Mouse (Mus musculus) Patski (cell line): ENCODE results near the gene Mgat4e. TPM values are rescaled to one million over a fixed set of nuclear protein-coding genes. Genes with fewer than 3 reads are reported as not detected.

Experiments used
- ATAC-seq: fragments of 100-300 bp; one replicate; pipeline ENCODE4 v1.8.0; 2021
- CTCF ChIA-PET: fragments of 350-600 bp; sonication (Branson Sonifier 250); formaldehyde crosslinking; loops from one replicate; lab custom pipeline; 2022; ENCODE audit warnings: inconsistent platforms; lab: Charles Lee
- POLR2A ChIA-PET: fragments of 350-600 bp; sonication (Branson Sonifier 250); formaldehyde crosslinking; loops from one replicate; lab custom pipeline; 2022; ENCODE audit warnings: antibody characterized with exemption, inconsistent platforms; lab: Charles Lee
- DNase-seq: peaks from one replicate; pipeline ENCODE4 v3.0.0-alpha.2; 2011; ENCODE audit warnings: low read depth, low spot score
- H3K27me3 ChIP-seq: fragments of 371-371 bp; one replicate; pipeline ENCODE4 v1.5.1; 2021
- CTCF ChIP-seq: fragments of 100-300 bp; IDR thresholded peaks from one replicate; pipeline ENCODE4 v1.5.1; 2021
- in situ Hi-C: fragments of 300-500 bp; cut with MboI; formaldehyde crosslinking; loops from 3 replicates; pipeline ENCODE4 v1.11.1; 2018; ENCODE audit warnings: low pct_unique_long_range_greater_than_20kb, mixed read lengths
- polyA plus RNA-seq: library from polyadenylated mRNA; unstranded; gene quantifications from one replicate; pipeline ENCODE4 v1.2.3, GENCODE M21; 2021

The Mgat4e gene
- polyA plus RNA-seq = not detected

DNA sequence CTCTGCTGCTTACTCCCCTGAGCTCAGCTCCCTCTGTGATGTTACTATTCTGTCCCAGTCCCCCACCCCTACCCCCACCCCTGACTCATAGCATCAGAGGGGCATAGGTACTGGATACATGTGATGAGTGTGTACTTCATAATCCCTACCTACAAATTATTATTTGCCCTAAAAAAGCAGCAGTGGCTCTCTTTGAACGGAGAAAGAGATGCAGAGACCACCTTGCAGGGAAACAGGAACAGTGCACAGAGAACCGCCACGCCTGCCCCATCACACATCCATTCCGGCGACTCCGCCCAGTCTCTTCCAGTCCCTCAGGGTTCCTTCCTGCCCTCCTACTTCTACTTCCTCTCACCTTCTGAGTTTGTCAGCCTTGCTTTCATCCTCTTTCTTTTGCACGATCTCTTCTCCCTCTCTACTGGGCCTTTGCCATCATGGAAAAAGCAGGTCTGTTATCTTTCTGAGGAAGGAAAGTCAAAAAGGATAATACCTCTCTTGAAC, at the start of gene Mgat4e:
Gene Mgat4e, minus strand, starts transcription at position 51 of the 501 bp plus-strand sequence.
- ChIA-PET CTCF (no interaction called here), POLR2A (no interaction called here)
- in situ Hi-C loops = no loop called here
- TF ChIP-seq CTCF = no peak
- DNase-seq (no peak), ATAC-seq (no peak)
- H3K27me3 ChIP-seq = no peaks in the 10 kb centered on the region

DNA sequence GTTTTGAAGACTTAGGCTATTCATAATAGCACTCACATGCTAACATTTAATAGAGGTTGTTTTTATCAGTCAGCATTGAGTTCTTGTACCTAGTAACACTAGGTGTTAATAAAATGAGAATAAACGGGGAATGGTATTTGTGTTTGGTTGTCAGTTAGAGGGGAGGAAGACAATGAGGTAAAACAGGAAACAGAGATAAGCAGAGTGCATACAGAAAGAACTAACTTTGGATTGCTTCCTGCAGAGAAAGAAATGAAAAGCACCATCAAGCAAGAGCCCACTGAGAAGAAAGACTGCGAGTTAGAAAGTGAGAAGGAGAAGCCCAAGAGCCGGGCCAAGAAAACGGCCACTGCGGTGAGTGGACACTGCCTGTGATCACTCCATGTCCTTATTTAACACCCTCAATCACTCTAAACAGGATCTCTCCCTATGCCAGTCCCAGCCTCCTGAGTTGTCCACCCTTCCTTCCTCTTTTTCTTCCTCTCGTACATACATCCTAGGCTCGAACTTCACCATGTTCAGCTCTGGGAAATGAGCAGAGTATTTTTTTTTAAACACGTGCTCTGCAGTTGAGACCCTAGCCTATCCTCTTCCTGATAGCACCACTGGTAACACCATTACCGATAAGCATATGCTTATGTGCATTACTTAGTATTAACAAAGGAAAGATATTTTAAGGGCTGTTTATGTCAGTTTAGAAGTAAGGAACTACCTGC, 48.0 kb upstream of the Mgat4e start:
- DNase-seq = no peak
- no peaks in the 10 kb centered on the region for H3K27me3 ChIP-seq
- no peak for ATAC-seq
- TF ChIP-seq CTCF = no peak
- CTCF ChIA-PET = no interaction called here
- POLR2A ChIA-PET = interaction anchor here (0.8 kb wide), 1 partner anchor 102 kb away, joined by 8 read pairs; no protein-coding TSS in a partner anchor
- in situ Hi-C loops = no loop called here

DNA sequence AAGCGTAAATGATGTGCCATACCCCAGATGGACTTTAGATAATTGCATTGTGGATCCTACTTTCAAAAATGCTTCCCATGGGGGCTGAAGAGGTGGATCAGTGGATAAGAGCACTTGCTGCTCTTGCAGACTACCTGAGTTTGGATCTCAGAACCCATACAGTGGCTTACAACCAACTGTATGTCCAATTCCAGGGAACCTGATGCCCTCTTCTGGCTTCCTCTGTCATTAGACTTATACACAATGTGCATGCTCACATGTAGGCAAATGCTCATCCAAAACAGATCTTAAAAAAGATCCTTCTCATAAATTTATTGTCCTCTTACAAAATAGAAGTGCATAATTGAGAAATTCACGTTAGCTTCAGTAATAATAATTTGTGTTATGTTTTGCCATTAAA, 42.3 kb upstream of the Mgat4e start:
- peak; percentile 43 for TF ChIP-seq CTCF
- ChIA-PET POLR2A (interaction anchor here (1.1 kb wide), 1 partner anchor 12 kb away, joined by 3 read pairs; no protein-coding TSS in a partner anchor), CTCF (interaction anchor here (0.7 to 1.2 kb wide), 4 partner anchors 9 to 97 kb away, joined by 3 to 4 read pairs (median 3); partner anchors contain the start of gene Rabif)
- H3K27me3 ChIP-seq = no peaks in the 10 kb centered on the region
- in situ Hi-C loops = no loop called here
- DNase-seq (no peak), ATAC-seq (no peak)

DNA sequence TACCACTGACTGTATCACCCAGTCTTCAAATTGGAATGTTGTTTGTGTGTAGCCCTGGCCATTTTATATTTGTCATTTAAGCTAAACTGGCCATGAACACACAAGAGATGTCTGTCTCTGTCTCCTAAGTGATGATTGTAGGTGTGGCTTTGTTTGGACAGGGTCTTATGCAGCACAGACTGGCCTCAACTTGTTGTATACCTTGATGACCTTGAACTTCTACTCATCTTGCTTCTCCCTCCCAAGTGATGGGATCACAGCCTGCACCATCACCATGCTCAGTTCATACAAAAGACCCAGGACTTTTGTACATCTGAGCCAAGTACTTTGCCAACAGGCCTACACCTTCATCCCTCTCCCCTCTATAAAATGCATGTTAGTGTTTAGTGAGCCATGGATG, 40.2 kb upstream of the Mgat4e start:
- no peak for DNase-seq
- ChIA-PET POLR2A (no interaction called here), CTCF (interaction anchor here (1.4 kb wide), 1 partner anchor 16 kb away, joined by 3 read pairs; no protein-coding TSS in a partner anchor)
- TF ChIP-seq CTCF = no peak
- in situ Hi-C loops = no loop called here
- no peaks in the 10 kb centered on the region for H3K27me3 ChIP-seq
- ATAC-seq = no peak

DNA sequence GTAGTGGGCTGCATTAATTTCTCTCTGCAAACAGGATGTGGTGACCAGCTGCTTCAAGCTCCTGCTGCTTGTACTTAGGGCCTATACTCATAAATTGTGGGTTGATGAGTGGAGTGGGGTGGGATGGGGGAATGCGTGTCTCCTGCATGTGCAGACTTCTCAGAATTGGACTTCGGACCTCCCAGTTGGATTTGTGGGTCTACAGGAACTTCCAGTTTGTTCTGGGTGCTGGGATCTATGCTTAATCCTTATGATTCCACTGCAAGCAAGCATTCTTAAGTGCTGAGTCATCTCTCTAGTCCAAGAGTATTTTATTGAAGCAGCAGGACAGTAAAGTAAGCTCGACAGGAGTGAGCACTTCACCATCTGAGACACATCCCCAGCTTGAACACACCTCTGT, 34.1 kb upstream of the Mgat4e start:
- DNase-seq = peak; percentile 39
- CTCF ChIA-PET = interaction anchor here (1.3 kb wide), 1 partner anchor 8 kb away, joined by 3 read pairs; no protein-coding TSS in a partner anchor
- in situ Hi-C loops = no loop called here

DNA sequence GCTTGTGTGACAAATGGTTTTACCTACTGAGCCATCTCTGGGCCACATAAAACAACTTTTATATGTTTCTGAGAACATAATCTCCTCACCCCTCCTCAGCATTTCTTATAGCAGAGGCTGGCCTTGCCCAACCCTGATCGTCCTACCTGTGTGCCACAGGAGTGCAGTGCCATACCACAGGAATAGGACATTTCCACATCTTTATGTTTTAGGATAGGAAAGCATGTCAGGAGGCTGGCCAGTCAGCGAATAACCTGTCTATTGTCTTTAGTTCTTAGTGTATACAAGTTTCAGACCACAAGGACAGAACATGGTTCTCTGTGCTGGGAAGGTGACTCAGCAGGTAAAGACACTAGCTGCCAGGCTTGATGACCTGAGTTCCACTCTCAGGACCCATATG, 31.3 kb upstream of the Mgat4e start:
- in situ Hi-C loops = no loop called here

More for the DNA sequence above, 34.1 kb upstream of the Mgat4e start:
- TF ChIP-seq CTCF = no peak
- POLR2A ChIA-PET = interaction anchor here (0.9 to 1.0 kb wide), 2 partner anchors 13 to 25 kb away, joined by 3 read pairs; no protein-coding TSS in a partner anchor
- ATAC-seq = peak; percentile 62
- H3K27me3 ChIP-seq = no peaks in the 10 kb centered on the region

DNA sequence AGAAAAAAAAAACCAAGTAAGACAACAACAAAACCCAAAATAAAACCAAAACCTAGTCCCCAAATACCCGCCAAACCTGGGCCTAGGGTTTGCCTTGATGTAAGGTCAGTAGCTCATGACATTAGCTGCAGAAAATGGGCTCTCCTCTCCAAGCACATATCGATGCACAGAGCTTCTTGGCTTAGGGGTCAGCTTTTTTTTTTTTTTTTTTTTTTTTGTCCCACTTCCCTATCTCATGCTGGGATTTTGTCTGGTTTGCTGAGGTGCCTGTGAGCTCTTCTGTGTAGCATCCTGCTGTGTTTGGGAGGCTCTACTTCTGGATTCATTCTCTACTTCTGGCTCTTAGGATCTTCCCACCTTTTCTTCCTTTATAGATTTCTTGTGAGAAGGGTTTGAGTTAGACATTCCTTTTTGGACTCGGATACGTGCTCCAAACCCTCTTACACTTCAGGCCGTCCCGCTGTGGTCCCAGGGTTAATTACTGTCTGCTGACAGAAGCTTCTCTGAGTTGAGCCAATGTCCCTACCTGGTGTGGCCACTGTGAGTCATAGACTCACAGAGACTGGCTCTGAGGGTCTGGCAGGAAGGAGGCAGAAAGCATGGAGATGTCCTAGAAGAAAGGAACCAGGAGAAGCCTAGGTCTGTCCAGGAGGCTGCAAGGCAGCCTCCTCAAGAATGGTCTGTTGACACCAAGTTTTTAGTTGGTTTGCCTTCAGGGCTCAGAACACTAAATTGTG, 28.1 kb upstream of the Mgat4e start:
- ChIA-PET POLR2A (interaction anchor here (2.3 kb wide), 1 partner anchor 15 kb away, joined by 9 read pairs; no protein-coding TSS in a partner anchor), CTCF (interaction anchor here (1.4 kb wide), 1 partner anchor 83 kb away, joined by 3 read pairs; the partner anchor contains the start of gene Rabif)
- no peak for TF ChIP-seq CTCF
- in situ Hi-C loops = no loop called here
- DNase-seq (no peak), ATAC-seq (no peak)
- H3K27me3 ChIP-seq = no peaks in the 10 kb centered on the region

More for the DNA sequence above, 31.3 kb upstream of the Mgat4e start:
- POLR2A ChIA-PET = no interaction called here
- no peak for ATAC-seq
- DNase-seq = no peak
- no peak for TF ChIP-seq CTCF
- no peaks in the 10 kb centered on the region for H3K27me3 ChIP-seq
- CTCF ChIA-PET = no interaction called here

DNA sequence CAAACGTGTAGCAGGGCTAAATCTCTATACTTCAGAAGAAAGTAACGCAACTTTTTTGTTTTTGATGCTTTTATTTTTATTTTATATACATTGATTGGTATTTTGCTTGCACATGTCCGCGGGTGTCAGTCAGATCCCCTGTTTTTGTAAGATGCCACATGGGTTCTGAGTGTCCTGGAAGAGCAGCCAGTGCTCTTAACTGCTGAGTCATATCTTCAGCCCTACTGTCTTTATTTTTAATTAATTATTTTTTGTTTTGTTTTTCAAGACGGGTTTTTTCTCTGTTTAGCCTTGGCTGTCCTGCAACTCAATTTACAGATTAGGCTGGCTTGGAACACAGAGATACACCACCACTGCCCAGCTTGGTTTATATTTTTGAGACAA, 24.4 kb upstream of the Mgat4e start:
- H3K27me3 ChIP-seq = no peaks in the 10 kb centered on the region
- ATAC-seq (no peak), DNase-seq (no peak)
- no peak for TF ChIP-seq CTCF
- CTCF ChIA-PET = no interaction called here
- in situ Hi-C loops = no loop called here
- POLR2A ChIA-PET = no interaction called here

DNA sequence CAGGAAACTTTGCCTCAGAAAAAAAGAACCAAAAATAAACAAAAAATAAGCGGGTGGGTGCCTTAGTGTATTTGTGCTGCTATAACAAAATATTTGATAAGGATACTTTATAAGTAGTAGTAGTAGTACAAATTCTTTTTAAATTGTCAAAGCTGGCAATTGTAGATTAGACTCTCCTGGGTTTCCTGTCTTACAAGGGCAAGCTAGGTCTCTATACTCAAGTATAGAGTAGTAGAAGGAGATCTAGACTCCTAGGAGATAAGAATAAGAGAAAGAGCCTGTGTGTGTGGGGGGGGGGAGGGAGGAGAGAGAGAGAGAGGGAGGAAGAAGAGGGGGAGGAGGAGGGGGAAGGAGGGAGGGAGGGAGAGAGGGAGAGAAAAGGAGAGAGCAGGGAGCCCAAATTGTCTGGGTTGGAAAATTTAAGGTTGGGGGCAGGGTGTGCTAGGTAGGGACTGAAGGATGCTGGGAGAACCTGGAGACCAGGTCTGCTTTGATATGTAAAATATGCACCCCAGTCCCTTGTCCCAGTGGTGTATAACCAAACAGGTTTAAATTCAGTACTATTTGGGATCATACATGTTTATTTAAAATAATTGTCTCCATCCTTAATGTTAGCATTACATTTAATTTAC, 23.9 kb upstream of the Mgat4e start:
- DNase-seq = no peak
- no peak for ATAC-seq
- ChIA-PET CTCF (no interaction called here), POLR2A (no interaction called here)
- no peaks in the 10 kb centered on the region for H3K27me3 ChIP-seq
- in situ Hi-C loops = no loop called here
- TF ChIP-seq CTCF = no peak

DNA sequence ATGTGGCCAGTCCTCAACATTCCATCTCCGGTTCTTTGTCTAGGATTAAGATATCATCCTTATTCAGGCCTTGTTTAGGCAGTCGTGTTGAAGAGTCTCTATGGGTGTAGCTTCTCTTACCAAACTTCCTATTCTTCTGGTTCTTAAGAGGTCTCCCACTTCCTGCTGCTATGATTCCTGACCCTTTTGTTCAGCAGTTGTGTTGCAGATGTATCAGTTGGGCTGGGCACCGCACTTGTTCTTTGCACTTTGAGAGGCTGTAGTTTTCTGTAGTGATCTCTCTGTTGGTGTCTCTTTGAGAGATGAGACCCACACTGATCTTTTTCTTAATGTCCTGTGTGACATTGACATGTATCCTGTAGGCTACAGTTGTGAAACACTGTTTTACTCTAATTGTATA, 21.1 kb upstream of the Mgat4e start:
- POLR2A ChIA-PET = interaction anchor here (0.6 to 1.3 kb wide), 4 partner anchors 9 to 270 kb away, joined by 3 to 5 read pairs (median 4); partner anchors contain the start of gene Rabif
- H3K27me3 ChIP-seq = no peaks in the 10 kb centered on the region
- ATAC-seq (no peak), DNase-seq (no peak)
- CTCF ChIA-PET = no interaction called here
- no peak for TF ChIP-seq CTCF
- in situ Hi-C loops = no loop called here
